ENCODE assay signal across 21 mouse cellular contexts in genomic region chr5:66344182-66344581, GRCm38 (mm10).
"Had no signal": no experiment of that assay in that cellular context is flagged by ENCODE, and none has a peak within 500 bp of the region (broad histone marks: within the 10 kb centered on the region; RNA-seq: fewer than 3 reads in every experiment).

No protein-coding gene starts in this region.

- H3K27ac ChIP-seq: kidney, embryonic 15.5 days; limb, embryonic 13.5 days; liver, embryonic 12.5 days; liver, embryonic 15.5 days; macrophage; neural tube, embryonic 12.5 days; neural tube, embryonic 15.5 days had no signal

- ATAC-seq: liver, embryonic 12.5 days had no signal

- H3K4me2 ChIP-seq: kidney, embryonic 15.5 days; limb, embryonic 13.5 days; liver, embryonic 12.5 days; liver, embryonic 15.5 days; midbrain, embryonic 11.5 days; neural tube, embryonic 12.5 days; neural tube, embryonic 15.5 days had no signal

- H3K4me3 ChIP-seq: kidney, embryonic 15.5 days; limb, embryonic 13.5 days; liver, embryonic 12.5 days; liver, embryonic 15.5 days; neural tube, embryonic 12.5 days; neural tube, embryonic 15.5 days had no signal

- DNase-seq: kidney, adult 11 months; kidney, adult 8-10 months; kidney, postnatal 10 days; kidney, postnatal 36 days; layer of hippocampus, postnatal 36 days; left cerebral cortex, postnatal 4 days; liver; lung, adult 2 months; lung, postnatal 14 days; midbrain, embryonic 14.5 days; right cerebral cortex, adult 18-20 months; right cerebral cortex, postnatal 14 days; thymus, postnatal 25 days had no signal

- H3K27me3 ChIP-seq: kidney, embryonic 15.5 days; limb, embryonic 13.5 days; liver, embryonic 15.5 days; neural tube, embryonic 12.5 days; neural tube, embryonic 15.5 days had no signal

- H3K9ac ChIP-seq: kidney, embryonic 15.5 days; limb, embryonic 13.5 days; liver, embryonic 12.5 days; liver, embryonic 15.5 days; neural tube, embryonic 12.5 days; neural tube, embryonic 15.5 days had no signal

- H3K4me1 ChIP-seq: liver, embryonic 12.5 days; liver, embryonic 15.5 days had no signal

- H3K36me3 ChIP-seq: liver, embryonic 12.5 days; liver, embryonic 15.5 days; neural tube, embryonic 12.5 days; neural tube, embryonic 15.5 days had no signal

- H3K9me3 ChIP-seq: kidney, embryonic 15.5 days; limb, embryonic 13.5 days; liver, embryonic 12.5 days; liver, embryonic 15.5 days; neural tube, embryonic 12.5 days; neural tube, embryonic 15.5 days had no signal
